Mouse (Mus musculus) megakaryocyte, embryonic 14.5 days (primary cell): ENCODE data around the gene Gm12166.

Experiments used
- FLI1 ChIP-seq: IDR thresholded peaks from 2 replicates; pipeline ENCODE4 v1.6.1; 2012; ENCODE audit warnings: low read length, inconsistent platforms, mixed read lengths
- GATA1 ChIP-seq: IDR thresholded peaks from 3 replicates; pipeline ENCODE4 v1.6.1; 2012; ENCODE audit warnings: mixed read lengths, low read length, inconsistent platforms, borderline replicate concordance

DNA sequence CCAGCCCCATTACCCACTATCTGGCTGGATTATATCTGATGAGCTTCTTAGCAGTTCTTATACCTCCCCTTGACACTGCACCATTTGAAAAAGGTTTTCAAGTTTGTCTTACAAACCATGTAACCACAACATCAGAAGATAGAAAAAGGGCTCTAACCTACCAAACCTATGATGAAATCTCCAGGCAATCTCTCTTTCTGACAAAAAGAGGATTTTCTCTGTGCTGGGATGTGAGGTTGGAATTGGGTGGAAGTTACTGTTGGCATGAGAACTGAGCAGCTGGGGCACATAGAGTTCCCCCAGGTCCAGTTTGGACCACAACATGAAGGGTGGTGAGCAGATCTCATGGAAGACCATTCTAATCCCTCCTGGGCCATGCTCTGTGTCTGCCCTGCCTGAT is 30.3 kb downstream of the Gm12166 start:
- no peak for TF ChIP-seq GATA1
- no peak for TF ChIP-seq FLI1
